Mouse (Mus musculus): Measurements from ENCODE around the gene Brwd1.

DNA sequence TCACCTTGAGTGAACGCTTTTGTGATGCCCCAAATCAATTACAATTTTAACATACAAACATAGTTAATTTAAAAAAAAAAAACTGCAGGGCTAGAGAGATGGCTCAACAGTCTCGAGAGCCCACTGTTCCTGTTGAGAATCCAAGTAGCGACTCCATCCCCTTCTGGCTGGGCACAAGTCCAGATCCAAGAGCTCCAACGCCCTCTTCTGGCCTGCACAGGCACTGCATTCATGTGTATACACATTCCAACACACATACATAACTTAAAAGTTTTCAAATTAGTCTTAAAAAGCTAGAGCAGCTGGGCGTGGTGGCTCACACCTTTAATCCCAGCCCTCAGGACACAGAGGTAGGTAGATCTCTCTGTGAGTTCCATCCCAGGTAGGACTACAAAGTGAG, 125.7 kb downstream of the Brwd1 start:
- TF ChIP-seq ZC3H11A (IDR thresholded peaks at IDR 0.05; ENCODE audit: borderline replicate concordance, low read depth, low read length) (peak; percentile 73; the same call in 1 of the 2 replicates), ZNF384 (IDR thresholded peaks at IDR 0.05; ENCODE audit: low read depth, low read length) (no peak)
